Mouse (Mus musculus) lung, embryonic 15.5 days (tissue): Measurements from ENCODE around the gene Tcp11l2. TPM values are rescaled to one million over a fixed set of nuclear protein-coding genes. Genes with fewer than 3 reads are reported as not detected.

Experiments
- ATAC-seq: fragments of 200-750 bp; cut with Nextera tagmentation; 2 replicates; pipeline ENCODE4 v1.8.0; 2017; ENCODE audit warnings: moderate number of reproducible peaks, borderline replicate concordance; ENCODE audit not compliant: low FRiP score, low TSS enrichment; ENCODE audit errors: extremely low read depth
- H3K27ac ChIP-seq: fragments of 300-500 bp; sonication (generic); 2 replicates; pipeline ENCODE4 v1.5.1; 2015; ENCODE audit warnings: moderate library complexity, mild to moderate bottlenecking, inconsistent platforms
- H3K27me3 ChIP-seq: fragments of 300-500 bp; sonication (generic); 2 replicates; pipeline ENCODE4 v1.6.1; 2015; ENCODE audit warnings: inconsistent platforms
- H3K36me3 ChIP-seq: fragments of 300-500 bp; sonication (generic); 2 replicates; pipeline ENCODE4 v1.6.1; 2015; ENCODE audit warnings: inconsistent platforms
- H3K4me1 ChIP-seq: fragments of 300-500 bp; sonication (generic); 2 replicates; pipeline ENCODE4 v1.6.1; 2015; ENCODE audit warnings: inconsistent platforms
- H3K4me2 ChIP-seq: fragments of 300-500 bp; sonication (generic); 2 replicates; pipeline ENCODE4 v1.6.1; 2015; ENCODE audit warnings: inconsistent platforms, mild to moderate bottlenecking, moderate library complexity
- H3K4me3 ChIP-seq: fragments of 300-500 bp; sonication (generic); 2 replicates; pipeline ENCODE4 v1.5.1; 2015; ENCODE audit warnings: mild to moderate bottlenecking, inconsistent platforms
- H3K9ac ChIP-seq: fragments of 300-500 bp; sonication (generic); 2 replicates; pipeline ENCODE4 v1.6.1; 2015; ENCODE audit warnings: inconsistent platforms
- H3K9me3 ChIP-seq: fragments of 300-500 bp; sonication (generic); 2 replicates; pipeline ENCODE4 v1.6.1; 2016; ENCODE audit warnings: inconsistent platforms
- WGBS: fragments of 180-500 bp; shearing (Covaris S2); methylation state at CpG from one replicate; pipeline ENCODE4 v1.1.7; 2015; 5-methylcytosine and 5-hydroxymethylcytosine counted together
- polyA plus RNA-seq: library from polyadenylated mRNA; unstranded; fragments of >200 nt; fragmentation: Nextera tagmentation; extraction: Ambion mirVana; gene quantifications from 2 replicates; pipeline ENCODE4 v1.2.1, GENCODE M21; 2015

Gene Tcp11l2
- polyA plus RNA-seq, 1 experiment from 2014 or later = 29.0 TPM

GRCm38 (mm10) chr10:84584451-84585293, 8.2 kb downstream of the Tcp11l2 start:
- 45% methylated on average over 11 of the region's 11 CpGs for WGBS
- H3K36me3 ChIP-seq = no peaks in the 10 kb centered on the region
- no peak overlapping the region for H3K4me3 ChIP-seq
- H3K9me3 ChIP-seq = no peaks in the 10 kb centered on the region
- ATAC-seq = no peak
- H3K27ac ChIP-seq = no peak overlapping the region
- no peaks in the 10 kb centered on the region for H3K27me3 ChIP-seq
- no peak overlapping the region for H3K9ac ChIP-seq
- H3K4me1 ChIP-seq = peaks cover 19% of the 10 kb centered on the region; the same call in 1 of the 2 replicates
- H3K4me2 ChIP-seq = no peak overlapping the region

- Histone ChIP-seq H3K9me3 (no peaks in the 10 kb centered on the region), H3K4me2 (no peak overlapping the region), H3K27ac (no peak overlapping the region), H3K36me3 (no peaks in the 10 kb centered on the region), H3K4me3 (no peak overlapping the region), H3K27me3 (no peaks in the 10 kb centered on the region), H3K4me1 (peaks cover 19% of the 10 kb centered on the region; the same call in 1 of the 2 replicates), H3K9ac (no peak overlapping the region)
- WGBS = 45% methylated on average over 2 of the region's 2 CpGs
- ATAC-seq = no peak
Measured at GRCm38 (mm10) chr10:84585294-84585650, 8.8 kb downstream of the Tcp11l2 start.

GRCm38 (mm10) chr10:84590956-84591355, 14.5 kb downstream of the Tcp11l2 start:
- Histone ChIP-seq H3K27ac (no peak overlapping the region), H3K27me3 (no peaks in the 10 kb centered on the region), H3K9me3 (no peaks in the 10 kb centered on the region), H3K4me3 (no peak overlapping the region), H3K9ac (no peak overlapping the region), H3K36me3 (no peaks in the 10 kb centered on the region), H3K4me1 (peaks cover 8% of the 10 kb centered on the region; the same call in 1 of the 2 replicates), H3K4me2 (no peak overlapping the region)
- ATAC-seq = no peak
- WGBS = 73% methylated on average over 14 of the region's 14 CpGs

- H3K9ac ChIP-seq = no peak overlapping the region
- no peak overlapping the region for H3K4me3 ChIP-seq
- WGBS = 87% methylated on average over 2 of the region's 2 CpGs
- peaks cover 9% of the 10 kb centered on the region for H3K4me1 ChIP-seq
- no peak overlapping the region for H3K27ac ChIP-seq
- H3K27me3 ChIP-seq = no peaks in the 10 kb centered on the region
- H3K4me2 ChIP-seq = no peak overlapping the region
- H3K36me3 ChIP-seq = no peaks in the 10 kb centered on the region
- ATAC-seq = no peak
- H3K9me3 ChIP-seq = no peaks in the 10 kb centered on the region
Measured at GRCm38 (mm10) chr10:84591640-84592148, 15.3 kb downstream of the Tcp11l2 start.

GRCm38 (mm10) chr10:84592745-84593144, 16.3 kb downstream of the Tcp11l2 start:
- Histone ChIP-seq H3K4me3 (no peak overlapping the region), H3K36me3 (no peaks in the 10 kb centered on the region), H3K4me1 (peaks cover 20% of the 10 kb centered on the region), H3K9me3 (no peaks in the 10 kb centered on the region), H3K27me3 (no peaks in the 10 kb centered on the region), H3K27ac (peak overlapping the region; percentile 55; the same call in 1 of the 2 replicates), H3K4me2 (no peak overlapping the region), H3K9ac (no peak overlapping the region)
- ATAC-seq = peak; percentile 80
- WGBS = 36% methylated on average over 3 of the region's 3 CpGs

- Histone ChIP-seq H3K27ac (peak overlapping the region; percentile 53), H3K4me1 (peaks cover 17% of the 10 kb centered on the region), H3K27me3 (no peaks in the 10 kb centered on the region), H3K4me3 (no peak overlapping the region), H3K9ac (no peak overlapping the region), H3K9me3 (no peaks in the 10 kb centered on the region), H3K36me3 (no peaks in the 10 kb centered on the region), H3K4me2 (no peak overlapping the region)
- WGBS = 16% methylated on average over 3 of the region's 3 CpGs
- no peak for ATAC-seq
Measured at GRCm38 (mm10) chr10:84597127-84597785, 20.8 kb downstream of the Tcp11l2 start.

- Histone ChIP-seq H3K27ac (no peak overlapping the region), H3K9me3 (no peaks in the 10 kb centered on the region), H3K4me3 (no peak overlapping the region)
Measured at GRCm38 (mm10) chr10:84598172-84598571, 21.7 kb downstream of the Tcp11l2 start.

GRCm38 (mm10) chr10:84600136-84600535, 23.7 kb downstream of the Tcp11l2 start:
- Histone ChIP-seq H3K9me3 (no peaks in the 10 kb centered on the region), H3K27me3 (no peaks in the 10 kb centered on the region), H3K4me3 (no peak overlapping the region), H3K4me2 (no peak overlapping the region), H3K9ac (no peak overlapping the region), H3K27ac (no peak overlapping the region), H3K36me3 (no peaks in the 10 kb centered on the region), H3K4me1 (peaks cover 12% of the 10 kb centered on the region)
- no peak for ATAC-seq
- 79% methylated on average over 6 of the region's 6 CpGs for WGBS

More at GRCm38 (mm10) chr10:84598172-84598571, 21.7 kb downstream of the Tcp11l2 start:
- ATAC-seq = no peak
- no peak overlapping the region for H3K4me2 ChIP-seq
- H3K27me3 ChIP-seq = no peaks in the 10 kb centered on the region
- no peaks in the 10 kb centered on the region for H3K36me3 ChIP-seq
- 33% methylated on average over 1 of the region's 1 CpGs for WGBS
- no peak overlapping the region for H3K9ac ChIP-seq
- H3K4me1 ChIP-seq = peaks cover 12% of the 10 kb centered on the region

- peaks cover under 1% of the 10 kb centered on the region; the same call in 1 of the 2 replicates for H3K4me1 ChIP-seq
- no peaks in the 10 kb centered on the region for H3K27me3 ChIP-seq
- no peak overlapping the region for H3K4me3 ChIP-seq
- WGBS = 56% methylated on average over 1 of the region's 1 CpGs
- no peak for ATAC-seq
- H3K27ac ChIP-seq = no peak overlapping the region
- H3K9ac ChIP-seq = no peak overlapping the region
- H3K36me3 ChIP-seq = no peaks in the 10 kb centered on the region
- H3K9me3 ChIP-seq = no peaks in the 10 kb centered on the region
- no peak overlapping the region for H3K4me2 ChIP-seq
Measured at GRCm38 (mm10) chr10:84604335-84604734, 27.9 kb downstream of the Tcp11l2 start.

GRCm38 (mm10) chr10:84608361-84608760, 31.9 kb downstream of the Tcp11l2 start:
- WGBS = 65% methylated on average over 3 of the region's 3 CpGs
- H3K27ac ChIP-seq = no peak overlapping the region
- H3K36me3 ChIP-seq = no peaks in the 10 kb centered on the region
- no peaks in the 10 kb centered on the region for H3K9me3 ChIP-seq
- H3K27me3 ChIP-seq = no peaks in the 10 kb centered on the region
- H3K4me3 ChIP-seq = no peak overlapping the region
- H3K9ac ChIP-seq = no peak overlapping the region
- no peak overlapping the region for H3K4me2 ChIP-seq
- peaks cover 22% of the 10 kb centered on the region for H3K4me1 ChIP-seq
- no peak for ATAC-seq

- H3K9ac ChIP-seq = no peak overlapping the region
- WGBS = 37% methylated on average over 4 of the region's 4 CpGs
- H3K27ac ChIP-seq = peak overlapping the region; percentile 65
- H3K4me1 ChIP-seq = peaks cover 22% of the 10 kb centered on the region
- no peaks in the 10 kb centered on the region for H3K27me3 ChIP-seq
- H3K9me3 ChIP-seq = no peaks in the 10 kb centered on the region
- no peak overlapping the region for H3K4me3 ChIP-seq
- no peak overlapping the region for H3K4me2 ChIP-seq
- no peak for ATAC-seq
- H3K36me3 ChIP-seq = no peaks in the 10 kb centered on the region
Measured at GRCm38 (mm10) chr10:84610324-84610723, 33.9 kb downstream of the Tcp11l2 start.

- WGBS = 44% methylated on average over 3 of the region's 3 CpGs
- Histone ChIP-seq H3K27me3 (no peaks in the 10 kb centered on the region), H3K4me2 (no peak overlapping the region), H3K4me1 (peaks cover 22% of the 10 kb centered on the region), H3K36me3 (no peaks in the 10 kb centered on the region), H3K27ac (peak overlapping the region; percentile 65), H3K9ac (no peak overlapping the region), H3K4me3 (no peak overlapping the region), H3K9me3 (no peaks in the 10 kb centered on the region)
- peak; percentile 80 for ATAC-seq
Measured at GRCm38 (mm10) chr10:84610783-84611182, 34.4 kb downstream of the Tcp11l2 start.
